Mouse (Mus musculus): ENCODE measurements around the gene Tnik.

Tnik gene

GRCm38 (mm10) chr3:28263002-28263947, at the start of gene Tnik:
Gene Tnik (plus strand): TSS chr3:28263214.
- DNase-seq (ENCODE audit: low spot score), result peak; percentile 83

DNA sequence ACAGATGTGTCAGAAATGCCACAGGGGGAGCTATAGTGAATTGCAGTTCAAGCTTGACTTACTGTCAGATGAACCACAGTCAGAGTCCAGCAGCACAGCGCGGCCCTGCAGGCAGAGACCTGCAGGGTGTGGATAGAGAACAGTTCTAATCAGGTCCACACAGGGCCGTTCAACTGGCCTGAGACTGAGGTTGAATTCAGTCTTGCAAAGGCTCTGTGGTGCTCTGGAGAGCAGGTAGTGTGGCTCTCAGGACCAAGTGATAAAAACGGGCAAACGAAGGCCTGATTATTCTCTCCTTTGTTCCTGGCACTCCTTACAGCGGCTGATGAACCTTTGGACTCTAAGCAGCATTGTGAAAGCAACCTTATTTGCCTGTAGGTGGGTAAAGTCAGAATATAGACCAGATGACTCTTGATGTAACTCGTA, 48.1 kb upstream of the Tnik start:
- no peak for DNase-seq (ENCODE audit: low spot score)

- DNase-seq (ENCODE audit: low spot score), result no peak
Observed at GRCm38 (mm10) chr3:28217001-28217400, 46.0 kb upstream of the Tnik start.

DNA sequence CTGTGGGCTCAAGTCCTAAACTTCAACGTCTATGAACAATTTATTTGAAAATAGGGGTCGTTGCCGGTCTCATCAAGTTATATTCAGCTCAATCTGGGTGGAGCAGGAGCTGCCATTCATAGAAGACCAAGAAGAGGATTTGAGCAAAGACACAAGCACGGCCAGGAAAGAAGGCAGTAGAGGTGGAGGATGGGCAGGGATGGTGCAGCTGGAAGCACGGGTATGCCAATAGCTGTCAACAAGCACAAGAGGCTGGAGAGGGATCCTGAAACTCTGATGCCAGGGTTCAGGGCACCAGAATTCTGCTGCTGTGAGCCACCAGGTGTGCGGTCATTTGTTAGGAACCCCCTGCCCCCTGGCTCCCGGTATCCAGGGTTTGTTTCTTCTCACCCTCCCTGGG, 43.5 kb upstream of the Tnik start:
- no peak for DNase-seq (ENCODE audit: low spot score)

- DNase-seq (ENCODE audit: low spot score), result peak; percentile 27
Observed at GRCm38 (mm10) chr3:28219964-28220363, 43.0 kb upstream of the Tnik start.

GRCm38 (mm10) chr3:28224437-28225356, 38.3 kb upstream of the Tnik start:
- DNase-seq (ENCODE audit: low spot score), result peak; percentile 34

- peak; percentile 39 for DNase-seq (ENCODE audit: low spot score)
Observed at GRCm38 (mm10) chr3:28225357-28225905, 37.6 kb upstream of the Tnik start.

GRCm38 (mm10) chr3:28226181-28226580, 36.8 kb upstream of the Tnik start:
- peak; percentile 66 for DNase-seq (ENCODE audit: low spot score)

DNA sequence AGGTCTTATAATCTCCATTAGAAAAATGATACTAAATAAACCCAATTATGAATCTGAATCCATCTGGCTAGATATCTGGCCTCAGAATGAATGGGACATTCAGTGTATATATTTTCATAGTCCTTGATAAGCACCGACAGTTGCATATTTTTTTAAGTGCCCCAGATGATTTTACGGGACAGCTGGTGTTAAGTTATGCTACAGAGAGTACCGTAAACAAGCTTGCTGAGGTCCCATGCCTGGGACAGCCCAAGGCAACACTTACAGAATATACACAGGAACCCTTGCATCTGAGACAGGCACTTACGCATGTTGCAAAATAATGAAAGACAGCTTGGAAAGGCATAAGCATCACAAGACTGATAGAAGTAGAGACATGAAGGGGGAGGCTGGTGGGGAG, 34.1 kb upstream of the Tnik start:
- DNase-seq (ENCODE audit: low spot score), result no peak

DNA sequence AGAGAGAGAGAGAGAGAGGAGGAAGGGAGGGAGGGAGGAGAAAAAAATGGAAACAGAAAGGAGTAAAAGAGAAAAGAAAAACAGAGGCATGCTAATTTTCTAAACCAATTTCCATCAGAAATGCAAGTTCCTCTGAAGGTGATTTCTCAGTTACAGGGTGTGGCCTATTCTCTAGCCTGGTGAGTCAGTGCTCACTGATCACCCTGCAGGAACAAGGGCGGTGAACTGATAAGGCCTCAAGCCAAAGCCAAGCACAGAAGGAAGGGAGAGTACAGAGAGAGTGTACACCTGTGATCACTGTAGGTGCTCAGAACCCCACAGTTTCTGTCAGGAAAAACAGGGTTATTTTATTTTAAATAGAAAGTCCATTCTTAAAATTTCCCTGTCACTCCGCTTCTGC, 33.5 kb upstream of the Tnik start:
- DNase-seq (ENCODE audit: low spot score), result no peak

DNA sequence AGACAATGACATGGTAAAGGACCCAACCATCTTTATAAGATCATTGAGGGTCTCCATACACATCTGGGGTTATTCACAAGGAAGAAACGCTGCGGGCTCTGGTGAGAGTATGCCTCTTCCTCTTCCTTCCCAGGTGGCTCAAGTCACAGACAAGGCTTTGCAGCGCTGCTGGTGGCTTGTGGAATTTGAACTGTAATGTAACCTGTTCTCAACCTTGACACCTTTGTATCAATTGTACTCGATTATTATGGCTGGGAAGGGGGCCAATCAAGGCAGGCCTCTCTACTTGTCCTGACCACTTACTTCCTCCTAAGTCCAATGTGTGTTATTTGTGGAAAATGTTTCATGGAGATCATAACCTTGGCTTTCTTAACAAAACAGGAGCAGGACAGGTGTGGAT, 30.1 kb upstream of the Tnik start:
- DNase-seq (ENCODE audit: low spot score), result no peak

GRCm38 (mm10) chr3:28234179-28234578, 28.8 kb upstream of the Tnik start:
- no peak for DNase-seq (ENCODE audit: low spot score)

DNA sequence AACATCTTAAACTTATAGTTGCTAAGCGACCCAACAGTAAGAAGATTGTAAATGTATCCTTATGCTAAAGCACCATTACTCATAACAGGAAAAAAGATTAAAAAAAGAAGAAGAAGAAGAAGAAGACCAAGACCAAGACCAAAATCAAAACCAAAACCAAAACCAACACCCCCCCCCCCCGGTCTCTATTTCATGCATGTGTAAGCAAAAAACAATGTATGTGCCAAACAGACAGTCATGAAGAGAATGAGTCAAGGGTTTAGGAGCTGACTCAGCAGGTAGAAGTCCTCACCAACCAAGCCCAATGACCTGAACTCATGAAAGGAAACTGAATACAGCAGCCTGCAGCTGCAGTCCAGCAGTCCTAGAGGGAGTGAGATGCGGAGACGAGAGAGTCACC, 26.3 kb upstream of the Tnik start:
- no peak for DNase-seq (ENCODE audit: low spot score)

GRCm38 (mm10) chr3:28238136-28238535, 24.9 kb upstream of the Tnik start:
- DNase-seq (ENCODE audit: low spot score), result no peak

DNA sequence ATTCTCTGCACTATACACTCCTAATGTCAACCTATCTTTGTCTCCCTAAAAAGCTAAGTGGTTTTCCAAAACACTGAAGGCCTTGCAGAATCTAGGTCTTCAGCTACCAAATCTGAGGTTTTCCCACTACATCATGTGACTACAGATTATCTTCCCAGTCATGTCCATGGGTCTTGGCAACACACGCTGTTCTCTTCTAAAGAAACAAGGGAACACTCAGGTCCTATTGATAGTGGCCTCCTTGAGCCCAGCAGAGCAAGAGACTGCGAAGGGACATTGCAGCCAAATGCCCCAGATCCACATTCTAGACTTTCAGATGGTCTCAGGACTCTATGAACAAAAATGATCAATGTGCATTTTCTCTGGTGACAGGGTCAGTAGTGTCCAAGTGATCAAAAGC, 20.5 kb upstream of the Tnik start:
- DNase-seq (ENCODE audit: low spot score), result no peak

- DNase-seq (ENCODE audit: low spot score), result no peak
Observed at GRCm38 (mm10) chr3:28244244-28244890, 18.6 kb upstream of the Tnik start.

- DNase-seq (ENCODE audit: low spot score), result no peak
Observed at GRCm38 (mm10) chr3:28248255-28248957, 14.6 kb upstream of the Tnik start.

DNA sequence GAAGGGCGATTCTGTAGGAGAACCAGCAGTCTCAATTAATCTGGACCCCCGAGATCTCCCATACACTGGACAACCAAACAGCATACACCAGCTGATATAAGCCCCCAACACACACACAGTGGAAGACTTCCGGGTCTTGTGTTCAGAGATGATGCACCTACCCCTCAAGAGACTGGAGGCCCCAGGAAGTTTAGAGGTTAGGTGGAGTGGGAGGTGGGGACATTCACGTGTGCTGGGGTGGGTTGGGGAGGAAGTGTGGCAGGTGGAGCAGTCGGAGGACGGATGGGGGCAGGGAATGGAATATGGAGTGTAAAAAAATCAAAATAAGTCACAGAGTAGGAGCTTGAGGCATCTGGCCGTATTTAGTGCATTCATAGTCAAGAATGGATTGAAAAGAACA, 7.3 kb upstream of the Tnik start:
- DNase-seq (ENCODE audit: low spot score), result no peak

- DNase-seq (ENCODE audit: low spot score), result peak; percentile 80
Observed at GRCm38 (mm10) chr3:28262371-28263001, 528 bp upstream of the Tnik start.

DNA sequence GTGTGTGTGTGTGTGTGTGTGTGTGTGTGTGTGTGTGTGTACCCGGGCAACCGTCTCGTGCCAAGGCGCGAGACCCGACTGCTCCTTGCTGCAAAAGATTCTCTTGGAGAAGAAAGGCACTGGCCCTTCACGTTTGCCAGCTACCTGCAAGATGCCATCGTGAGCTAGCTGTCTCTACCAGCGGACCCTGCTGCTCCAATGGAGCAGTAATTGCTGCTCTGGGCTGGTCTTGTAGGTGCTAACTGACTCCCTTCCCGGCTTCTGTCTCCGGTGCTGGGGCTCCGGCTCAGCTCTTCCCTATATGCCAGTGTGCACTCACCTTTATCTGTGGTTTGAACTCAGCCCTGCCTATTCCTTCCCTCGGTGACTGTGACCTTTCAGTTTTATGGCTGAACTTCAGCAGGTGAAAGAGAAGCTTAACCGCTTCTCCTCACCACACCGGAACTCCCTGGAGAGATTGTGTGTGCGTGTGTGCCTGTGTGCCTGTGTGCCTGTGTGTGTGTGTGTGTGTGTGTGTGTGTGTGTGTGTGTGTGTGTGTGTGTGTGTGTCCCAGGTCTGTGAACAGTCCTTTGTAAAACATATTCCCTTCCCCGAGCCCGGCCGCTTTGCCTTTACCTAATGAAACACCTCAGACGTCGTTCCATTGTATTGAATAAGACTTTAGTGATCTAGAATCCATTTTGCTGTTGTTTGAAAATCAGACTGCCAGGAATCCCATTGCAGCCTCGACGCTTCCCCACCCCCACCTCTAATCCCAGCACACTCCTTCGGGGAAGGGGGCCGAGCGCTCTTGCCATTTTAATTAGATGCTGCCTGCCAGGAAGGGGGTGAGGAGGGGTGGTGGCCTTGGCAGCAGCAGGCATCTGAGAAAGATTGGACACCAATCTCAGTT, 1.2 kb downstream of the Tnik start:
- peak; percentile 54 for DNase-seq (ENCODE audit: low spot score)
